Mouse (Mus musculus): ENCODE results near the gene Gm13283. TPM values are rescaled to one million over a fixed set of nuclear protein-coding genes. Genes with fewer than 3 reads are reported as not detected.
"Not testable (repeated sequence)": the region's sequence is repeated elsewhere in the genome, so short reads cannot be mapped to it uniquely, and the experiment has no call there.

Gene Gm13283
- total RNA-seq, 4 experiments from 2014 or later: not detected

DNA sequence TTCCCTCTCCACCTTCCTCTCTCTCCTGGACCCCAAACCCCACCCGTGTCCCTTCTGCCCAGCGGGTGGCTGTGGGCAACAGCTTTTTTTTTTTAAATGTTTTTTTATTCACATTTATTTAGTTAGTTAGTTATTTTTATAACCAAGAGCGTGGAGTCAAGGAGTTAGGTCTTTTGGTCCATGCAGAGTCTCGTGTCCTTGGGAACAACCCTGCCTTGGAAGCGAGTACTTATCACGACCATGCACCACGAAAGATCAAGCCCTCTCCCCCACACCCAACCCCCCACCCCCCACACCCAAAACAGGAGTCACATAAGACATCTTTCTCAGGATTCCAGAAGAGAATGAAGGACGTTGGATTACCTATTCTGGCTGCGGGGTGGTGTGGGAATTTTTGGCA lies 2.4 kb downstream of the Gm13283 start:
- DNase-seq (ENCODE audit: low spot score): not testable (repeated sequence)

- peak; percentile 67 for DNase-seq (ENCODE audit: low spot score)
Observed at GRCm38 (mm10) chr4:88763384-88764018, 3.6 kb downstream of the Gm13283 start.

- not testable (repeated sequence) for DNase-seq (ENCODE audit: low spot score)
Observed at GRCm38 (mm10) chr4:88773534-88773933, 13.6 kb downstream of the Gm13283 start, which contains the start of gene Gm13290. Gene Gm13290 (plus strand): TSS chr4:88773834.

- DNase-seq (ENCODE audit: low spot score): not testable (repeated sequence)
Observed at GRCm38 (mm10) chr4:88776622-88777021, 16.7 kb downstream of the Gm13283 start, which contains the start of gene Gm13289. Gene Gm13289 (plus strand): TSS chr4:88776922.

- not testable (repeated sequence) for DNase-seq (ENCODE audit: low spot score)
Observed at GRCm38 (mm10) chr4:88779550-88779949, 19.6 kb downstream of the Gm13283 start, which contains the start of gene Gm13272. Gene Gm13272 (plus strand): TSS chr4:88779850.

GRCm38 (mm10) chr4:88780320-88780719 lies 20.4 kb downstream of the Gm13283 start:
- not testable (repeated sequence) for DNase-seq (ENCODE audit: low spot score)

GRCm38 (mm10) chr4:88781831-88782230 lies 21.9 kb downstream of the Gm13283 start, which contains the start of gene Ifnz:
Gene Ifnz (plus strand): TSS chr4:88782131.
- not testable (repeated sequence) for DNase-seq (ENCODE audit: low spot score)

GRCm38 (mm10) chr4:88782335-88782734 lies 22.4 kb downstream of the Gm13283 start:
- DNase-seq (ENCODE audit: low spot score): not testable (repeated sequence)

- DNase-seq (ENCODE audit: low spot score): not testable (repeated sequence)
Observed at GRCm38 (mm10) chr4:88785409-88785808, 25.5 kb downstream of the Gm13283 start, which contains the start of gene Gm13276. Gene Gm13276 (plus strand): TSS chr4:88785709.

- DNase-seq (ENCODE audit: low spot score): peak; percentile 68
Observed at GRCm38 (mm10) chr4:88788402-88788801, 28.5 kb downstream of the Gm13283 start, which contains the start of gene Gm13277. Gene Gm13277 (plus strand): TSS chr4:88788632.

DNA sequence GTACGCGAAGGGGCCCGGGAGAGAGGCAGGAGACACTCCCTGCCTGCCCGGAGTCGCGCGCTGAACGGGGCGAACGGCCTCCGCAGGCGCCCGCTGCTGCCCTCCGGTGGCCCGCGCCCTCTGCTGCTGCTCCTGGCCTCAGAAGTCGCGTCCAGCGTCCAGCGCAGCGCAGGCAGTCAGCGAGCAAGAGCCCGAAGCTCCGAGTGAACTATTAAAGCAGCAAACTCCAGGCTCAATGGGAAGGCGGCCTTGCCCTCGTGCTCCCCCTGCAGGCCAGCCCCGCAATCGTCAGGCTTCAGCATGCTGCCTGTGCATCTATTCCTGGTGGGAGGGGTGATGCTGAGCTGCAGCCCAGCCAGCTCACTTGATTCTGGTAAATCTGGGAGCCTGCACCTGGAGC lies 31.3 kb downstream of the Gm13283 start, which contains the start of gene Gm13278:
Gene Gm13278, plus strand, starts transcription at position 301 of the 400 bp plus-strand sequence.
- not testable (repeated sequence) for DNase-seq (ENCODE audit: low spot score)

GRCm38 (mm10) chr4:88793936-88794675 lies 34.2 kb downstream of the Gm13283 start, which contains the start of gene Gm13275:
Gene Gm13275 (plus strand): TSS chr4:88794487.
- DNase-seq (ENCODE audit: low spot score): peak; percentile 85

- DNase-seq (ENCODE audit: low spot score): not testable (repeated sequence)
Observed at GRCm38 (mm10) chr4:88797097-88797496, 37.2 kb downstream of the Gm13283 start, which contains the start of gene Gm13279. Gene Gm13279 (plus strand): TSS chr4:88797397.

DNA sequence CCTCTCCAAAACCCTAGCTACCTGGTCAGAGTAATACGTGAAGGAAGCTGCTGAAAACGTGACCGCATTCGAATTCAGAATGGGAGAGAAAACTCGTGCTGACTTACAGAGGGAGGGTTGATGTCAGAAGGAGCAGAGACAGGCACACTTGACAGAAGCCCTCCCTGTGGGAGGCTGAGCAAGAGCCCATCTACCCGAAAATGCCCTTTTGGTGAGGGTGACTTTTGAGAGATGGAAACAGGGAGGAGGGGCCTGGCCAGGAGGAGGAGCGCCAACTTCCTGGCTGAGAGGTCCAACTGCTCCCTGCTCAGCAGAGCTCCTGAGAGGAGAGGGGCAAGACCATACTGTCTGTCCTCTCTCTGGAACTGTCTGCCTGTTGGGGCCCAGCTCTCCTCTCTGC lies 39.4 kb downstream of the Gm13283 start, which contains the start of gene Gm13285:
Gene Gm13285, plus strand, starts transcription at position 301 of the 400 bp plus-strand sequence.
- DNase-seq (ENCODE audit: low spot score): not testable (repeated sequence)

DNA sequence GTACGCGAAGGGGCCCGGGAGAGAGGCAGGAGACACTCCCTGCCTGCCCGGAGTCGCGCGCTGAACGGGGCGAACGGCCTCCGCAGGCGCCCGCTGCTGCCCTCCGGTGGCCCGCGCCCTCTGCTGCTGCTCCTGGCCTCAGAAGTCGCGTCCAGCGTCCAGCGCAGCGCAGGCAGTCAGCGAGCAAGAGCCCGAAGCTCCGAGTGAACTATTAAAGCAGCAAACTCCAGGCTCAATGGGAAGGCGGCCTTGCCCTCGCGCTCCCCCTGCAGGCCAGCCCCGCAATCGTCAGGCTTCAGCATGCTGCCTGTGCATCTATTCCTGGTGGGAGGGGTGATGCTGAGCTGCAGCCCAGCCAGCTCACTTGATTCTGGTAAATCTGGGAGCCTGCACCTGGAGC lies 43.0 kb downstream of the Gm13283 start, which contains the start of gene Gm13287:
Gene Gm13287, plus strand, starts transcription at position 301 of the 400 bp plus-strand sequence.
- DNase-seq (ENCODE audit: low spot score): not testable (repeated sequence)

DNA sequence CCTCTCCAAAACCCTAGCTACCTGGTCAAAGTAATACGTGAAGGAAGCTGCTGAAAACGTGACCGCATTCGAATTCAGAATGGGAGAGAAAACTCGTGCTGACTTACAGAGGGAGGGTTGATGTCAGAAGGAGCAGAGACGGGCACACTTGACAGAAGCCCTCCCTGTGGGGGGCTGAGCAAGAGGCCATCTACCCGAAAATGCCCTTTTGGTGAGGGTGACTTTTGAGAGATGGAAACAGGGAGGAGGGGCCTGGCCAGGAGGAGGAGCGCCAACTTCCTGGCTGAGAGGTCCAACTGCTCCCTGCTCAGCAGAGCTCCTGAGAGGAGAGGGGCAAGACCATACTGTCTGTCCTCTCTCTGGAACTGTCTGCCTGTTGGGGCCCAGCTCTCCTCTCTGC lies 45.3 kb downstream of the Gm13283 start, which contains the start of gene Gm13288:
Gene Gm13288, plus strand, starts transcription at position 301 of the 400 bp plus-strand sequence.
- not testable (repeated sequence) for DNase-seq (ENCODE audit: low spot score)

- not testable (repeated sequence) for DNase-seq (ENCODE audit: low spot score)
Observed at GRCm38 (mm10) chr4:88805761-88806160, 45.8 kb downstream of the Gm13283 start.
